Mouse (Mus musculus): ENCODE data around the gene Capns2.

- TF ChIP-seq CTCF (IDR thresholded peaks at IDR 0.05; ENCODE audit: borderline replicate concordance, insufficient read depth, low read length) (no peak), POLR2A (IDR thresholded peaks at IDR 0.05; ENCODE audit: low read depth, low read length) (no peak)
Measured at GRCm38 (mm10) chr8:92913396-92913795, 12.2 kb downstream of the Capns2 start.
